Comparison of ENCODE assay signal across 8 mouse cellular contexts in the genomic region with DNA sequence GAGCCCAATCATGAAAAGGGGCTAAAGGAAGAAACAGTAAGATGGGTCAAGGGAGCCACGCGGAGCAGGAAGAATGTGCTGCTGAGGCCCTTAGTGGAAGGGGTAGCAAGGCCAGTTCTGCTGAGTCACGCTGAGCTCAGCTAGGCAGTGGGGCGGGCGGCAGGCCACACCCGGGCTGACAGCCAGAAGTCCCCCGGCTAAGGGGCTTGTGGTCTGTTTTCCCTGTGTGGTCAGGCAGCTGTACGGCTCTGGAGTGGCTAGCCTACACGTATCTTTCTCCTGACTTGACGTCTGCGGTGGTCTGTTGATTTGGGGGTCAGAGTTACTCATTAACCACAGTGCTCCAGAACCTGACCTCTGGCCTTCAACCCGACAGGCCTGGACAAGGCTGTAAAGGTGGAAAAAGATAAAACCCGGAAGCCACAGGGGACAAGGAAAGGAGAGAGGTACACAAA. TPM values are rescaled to one million over a fixed set of nuclear protein-coding genes. Genes with fewer than 3 reads are reported as not detected.
DNase-seq lines count a peak whose midpoint lies in the region; ATAC-seq lines count a peak whose summit lies in the region.

No protein-coding gene starts in this region.

- DNase-seq in A20 (ENCODE audit: low read depth, low spot score) (peak; percentile 87), MN1 (ENCODE audit: low spot score) (peak; percentile 78)
- DNase-seq in embryo, embryonic 11 days = peak; percentile 68
- peak; percentile 68 for DNase-seq in heart, adult 8-10 months (ENCODE audit: low spot score)
- DNase-seq in kidney, adult 8-10 months = peak; percentile 68 to 79
- DNase-seq in skeletal muscle tissue, adult 2 months (ENCODE audit: low read depth, low spot score) = peak; percentile 76

- H3K9ac ChIP-seq in lung, embryonic 16.5 days (ENCODE audit: low read length) = peak overlapping the region; percentile 63

- no peaks in the 10 kb centered on the region for H3K27me3 ChIP-seq in lung, embryonic 16.5 days (ENCODE audit: control insufficient read depth, insufficient read depth, low read depth, low read length)

- H3K27ac ChIP-seq in lung, embryonic 16.5 days (ENCODE audit: low read length) = peak overlapping the region; percentile 93

- peaks cover 29% of the 10 kb centered on the region for H3K36me3 ChIP-seq in lung, embryonic 16.5 days (ENCODE audit: control insufficient read depth, insufficient read depth, low read length)

- peak overlapping the region; percentile 50 for H3K4me3 ChIP-seq in lung, embryonic 16.5 days (ENCODE audit: low read length)

- H3K4me2 ChIP-seq in lung, embryonic 16.5 days (ENCODE audit: low read depth, low read length) = peak overlapping the region; percentile 63

- H3K9me3 ChIP-seq in lung, embryonic 16.5 days (ENCODE audit: control insufficient read depth, low read length) = no peaks in the 10 kb centered on the region

- 6% methylated on average over 13 of the region's 13 CpGs for WGBS in lung, embryonic 16.5 days

- H3K4me1 ChIP-seq in lung, embryonic 16.5 days (replicated peaks; ENCODE audit: control insufficient read depth, insufficient read depth, low read length) = peaks cover 39% of the 10 kb centered on the region

- peak; percentile 26; the same call in 1 of the 2 replicates for ATAC-seq in lung, embryonic 16.5 days (ENCODE audit: low read depth)
- ATAC-seq in inflammation-experienced regulatory T-cells, adult 6 months = no peak

RNA-seq across cellular contexts. Expression of a gene that starts 1.2 kb away (rescaled TPM):
- total RNA-seq in heart, adult 8-10 months (2022) = 100 to 1,000 TPM; 164 to 329 (median 254) TPM
- 4,912 and 5,024 TPM in 2 replicates for polyA plus RNA-seq in lung, embryonic 16.5 days (2015; fragmentation: Nextera tagmentation; extraction: Ambion mirVana)
- polyA plus RNA-seq in inflammation-experienced regulatory T-cells, adult 6 months (2017; shearing (Covaris generic)) = 1,000 to 10,000 TPM; 1,271 to 2,003 (median 1,772) TPM

RNA-seq across cellular contexts. Expression of a gene that starts 5.8 kb away (rescaled TPM):
- total RNA-seq in heart, adult 8-10 months (2022) = 10 to 100 TPM; 24.3 to 26.9 (median 26.2) TPM
- polyA plus RNA-seq in lung, embryonic 16.5 days (2015; fragmentation: Nextera tagmentation; extraction: Ambion mirVana) = 135 and 136 TPM in 2 replicates
- 100 to 1,000 TPM; 138 to 175 (median 143) TPM for polyA plus RNA-seq in inflammation-experienced regulatory T-cells, adult 6 months (2017; shearing (Covaris generic))

RNA-seq across cellular contexts. Expression of a gene that starts 20.8 kb away (rescaled TPM):
- not detected for total RNA-seq in heart, adult 8-10 months (2022)
- 0.39 and 0.57 TPM in 2 replicates for polyA plus RNA-seq in lung, embryonic 16.5 days (2015; fragmentation: Nextera tagmentation; extraction: Ambion mirVana)
- 1 to 10 TPM in 1 of 3 experiments, under 1 TPM in 2; 0.23 to 1.8 (median 0.29) TPM for polyA plus RNA-seq in inflammation-experienced regulatory T-cells, adult 6 months (2017; shearing (Covaris generic))

RNA-seq across cellular contexts. Expression of a gene that starts 23.0 kb away (rescaled TPM):
- 10 to 100 TPM; 23.1 to 31.5 (median 26.8) TPM for total RNA-seq in heart, adult 8-10 months (2022)
- polyA plus RNA-seq in lung, embryonic 16.5 days (2015; fragmentation: Nextera tagmentation; extraction: Ambion mirVana) = 159 and 160 TPM in 2 replicates
- polyA plus RNA-seq in inflammation-experienced regulatory T-cells, adult 6 months (2017; shearing (Covaris generic)) = 10 to 100 TPM; 36.7 to 48.4 (median 43.8) TPM

RNA-seq across cellular contexts. Expression of a gene that starts 25.7 kb away (rescaled TPM):
- 1 to 10 TPM; 3.8 to 8.5 (median 7.6) TPM for total RNA-seq in heart, adult 8-10 months (2022)
- polyA plus RNA-seq in lung, embryonic 16.5 days (2015; fragmentation: Nextera tagmentation; extraction: Ambion mirVana) = not detected in 2 replicates
- polyA plus RNA-seq in inflammation-experienced regulatory T-cells, adult 6 months (2017; shearing (Covaris generic)) = not detected
